Mouse (Mus musculus): ENCODE measurements around the gene Spaca4.

DNA sequence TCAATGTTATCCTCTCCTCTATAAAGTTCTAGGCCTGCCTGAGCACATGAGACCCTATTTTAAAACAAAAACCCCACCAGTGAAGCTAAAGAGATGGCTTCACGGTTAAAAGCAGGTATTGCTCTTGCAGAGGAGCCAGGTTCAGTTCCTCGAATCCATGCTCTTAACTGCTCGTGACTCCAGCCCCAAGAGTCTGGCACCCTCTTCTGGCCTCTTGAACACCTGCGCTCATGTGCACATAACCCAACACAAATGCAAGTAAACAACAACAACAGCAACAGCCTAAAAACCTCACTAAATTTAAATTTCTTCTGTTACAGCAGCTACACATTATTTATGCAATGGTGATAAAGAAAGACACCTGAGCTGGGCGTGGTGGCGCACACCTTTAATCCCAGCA, 41.9 kb upstream of the Spaca4 start:
- no peak for TF ChIP-seq CTCF (IDR thresholded peaks at IDR 0.05; ENCODE audit: borderline replicate concordance, insufficient read depth, low read depth, low read length)
- TF ChIP-seq POLR2A (IDR thresholded peaks at IDR 0.05; ENCODE audit: borderline replicate concordance, insufficient read depth, low read length) = no peak
